Mouse (Mus musculus): Measurements from ENCODE around the gene Cyth4. TPM values are rescaled to one million over a fixed set of nuclear protein-coding genes. Genes with fewer than 3 reads are reported as not detected.

The Cyth4 gene
- polyA plus RNA-seq, 1 experiment from 2014 or later, result 6.2 TPM

DNA sequence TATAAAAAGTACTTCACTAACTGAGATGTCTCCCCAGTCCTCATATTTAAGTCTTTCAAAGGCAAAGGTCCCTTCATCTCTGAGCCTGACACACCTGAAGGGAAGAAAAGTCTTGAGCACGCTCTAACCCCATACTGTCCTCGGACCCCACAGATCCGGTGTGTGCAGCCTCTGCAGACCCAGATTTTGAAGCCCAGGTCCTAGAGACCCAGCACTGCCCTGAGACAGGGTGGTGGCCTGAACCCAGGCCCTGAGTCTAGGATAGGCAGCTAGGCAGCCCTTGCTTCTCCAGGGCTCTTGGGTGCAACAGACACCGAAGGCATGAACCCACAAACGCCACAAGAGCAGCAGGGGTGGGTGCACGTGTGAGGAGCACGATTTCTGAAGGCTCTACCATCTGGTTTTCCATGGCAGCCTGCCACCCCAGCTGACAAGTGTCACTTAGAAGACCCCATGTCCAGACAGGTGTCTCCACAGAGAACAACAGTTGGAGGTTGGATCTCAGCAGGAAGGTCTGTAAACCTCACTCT, 2.9 kb upstream of the Cyth4 start:
- Histone ChIP-seq H3K4me1 (ENCODE audit: control insufficient read depth, insufficient read depth, low read depth, low read length) (no peaks in the 10 kb centered on the region), H3K4me3 (ENCODE audit: low read length) (no peak overlapping the region), H3K27me3 (replicated peaks; ENCODE audit: control insufficient read depth, insufficient read depth, low read length) (no peaks in the 10 kb centered on the region), H3K4me2 (ENCODE audit: low read length) (no peak overlapping the region), H3K27ac (ENCODE audit: low read depth, low read length) (no peak overlapping the region), H3K36me3 (ENCODE audit: control insufficient read depth, insufficient read depth, low read length) (no peaks in the 10 kb centered on the region), H3K9me3 (ENCODE audit: control insufficient read depth, low read length) (no peaks in the 10 kb centered on the region), H3K9ac (ENCODE audit: low read depth, low read length) (no peak overlapping the region)
- WGBS, result 88% methylated on average over 7 of the region's 7 CpGs
- no peak for ATAC-seq

DNA sequence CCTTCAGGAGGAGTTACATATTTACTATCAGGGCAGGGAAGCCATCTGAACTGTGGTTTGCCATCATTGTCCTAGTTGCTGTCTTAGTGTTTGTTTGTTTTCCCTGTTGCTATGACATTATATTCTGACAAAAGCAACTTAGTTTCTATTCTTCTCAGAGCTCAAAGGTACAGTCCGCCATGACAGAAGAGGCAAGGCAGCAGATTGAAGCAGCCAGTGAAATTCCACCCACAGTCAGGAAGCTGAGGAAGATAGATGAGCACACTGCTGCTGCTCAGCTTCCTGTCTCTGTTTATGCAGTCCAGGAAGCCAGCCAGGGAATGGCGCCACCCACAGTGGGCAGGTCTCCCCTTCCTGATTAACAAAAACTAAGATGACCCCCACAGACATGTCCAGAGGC, 2.0 kb upstream of the Cyth4 start:
- Histone ChIP-seq H3K27ac (ENCODE audit: low read depth, low read length) (no peak overlapping the region), H3K4me1 (ENCODE audit: control insufficient read depth, insufficient read depth, low read depth, low read length) (no peaks in the 10 kb centered on the region), H3K9ac (ENCODE audit: low read depth, low read length) (no peak overlapping the region), H3K27me3 (replicated peaks; ENCODE audit: control insufficient read depth, insufficient read depth, low read length) (no peaks in the 10 kb centered on the region), H3K4me3 (ENCODE audit: low read length) (no peak overlapping the region), H3K4me2 (ENCODE audit: low read length) (no peak overlapping the region), H3K9me3 (ENCODE audit: control insufficient read depth, low read length) (no peaks in the 10 kb centered on the region), H3K36me3 (ENCODE audit: control insufficient read depth, insufficient read depth, low read length) (no peaks in the 10 kb centered on the region)
- ATAC-seq, result no peak
- 90% methylated on average over 2 of the region's 2 CpGs for WGBS

DNA sequence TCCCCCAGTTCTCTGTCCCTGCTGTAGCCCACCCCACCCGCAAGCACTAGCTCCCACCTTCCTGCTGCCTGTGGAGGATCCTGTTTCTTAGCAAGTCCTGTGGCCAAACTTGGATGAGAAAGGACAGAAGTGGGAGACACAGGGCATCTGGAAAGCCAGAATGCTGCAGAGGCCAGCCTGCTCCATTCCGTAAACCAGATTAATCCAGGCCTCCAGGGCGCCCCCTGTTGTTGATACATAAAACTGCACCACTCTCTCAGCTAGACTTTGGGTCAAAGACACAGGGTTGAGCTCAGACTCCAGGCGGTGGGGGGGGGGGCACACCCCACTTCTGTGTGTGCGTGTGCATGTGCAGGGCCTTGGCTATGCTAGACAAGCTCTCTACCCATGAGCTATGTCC, 1.4 kb upstream of the Cyth4 start:
- H3K4me1 ChIP-seq (ENCODE audit: control insufficient read depth, insufficient read depth, low read depth, low read length), result no peaks in the 10 kb centered on the region
- no peak overlapping the region for H3K4me2 ChIP-seq (ENCODE audit: low read length)
- H3K9me3 ChIP-seq (ENCODE audit: control insufficient read depth, low read length), result no peaks in the 10 kb centered on the region
- no peak for ATAC-seq
- no peaks in the 10 kb centered on the region for H3K36me3 ChIP-seq (ENCODE audit: control insufficient read depth, insufficient read depth, low read length)
- H3K27ac ChIP-seq (ENCODE audit: low read depth, low read length), result no peak overlapping the region
- no peaks in the 10 kb centered on the region for H3K27me3 ChIP-seq (replicated peaks; ENCODE audit: control insufficient read depth, insufficient read depth, low read length)
- no peak overlapping the region for H3K9ac ChIP-seq (ENCODE audit: low read depth, low read length)
- 79% methylated on average over 5 of the region's 5 CpGs for WGBS
- no peak overlapping the region for H3K4me3 ChIP-seq (ENCODE audit: low read length)

DNA sequence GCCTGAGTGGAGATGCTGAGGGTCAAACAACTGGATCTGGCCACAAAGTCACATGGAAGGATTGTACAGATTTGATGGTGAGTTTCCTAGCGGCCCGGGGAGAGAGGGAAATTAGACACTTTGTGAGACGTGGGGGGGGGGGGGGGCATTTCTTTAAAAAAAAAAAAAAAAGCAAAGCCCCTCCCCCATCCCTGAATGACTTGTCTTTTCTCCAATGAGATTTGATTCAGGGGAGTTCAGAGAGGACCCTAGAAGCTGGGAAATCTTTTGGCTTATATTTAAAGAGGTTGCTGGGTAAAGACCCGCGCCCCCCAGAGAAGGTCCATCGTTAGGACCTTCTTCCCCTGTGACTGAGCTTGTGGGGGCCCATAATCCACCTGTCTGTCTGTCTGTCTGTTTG, 343 bp upstream of the Cyth4 start:
- Histone ChIP-seq H3K27me3 (replicated peaks; ENCODE audit: control insufficient read depth, insufficient read depth, low read length) (no peaks in the 10 kb centered on the region), H3K9me3 (ENCODE audit: control insufficient read depth, low read length) (no peaks in the 10 kb centered on the region), H3K4me1 (ENCODE audit: control insufficient read depth, insufficient read depth, low read depth, low read length) (no peaks in the 10 kb centered on the region), H3K9ac (ENCODE audit: low read depth, low read length) (no peak overlapping the region), H3K4me3 (ENCODE audit: low read length) (no peak overlapping the region), H3K27ac (ENCODE audit: low read depth, low read length) (no peak overlapping the region), H3K4me2 (ENCODE audit: low read length) (no peak overlapping the region), H3K36me3 (ENCODE audit: control insufficient read depth, insufficient read depth, low read length) (no peaks in the 10 kb centered on the region)
- no peak for ATAC-seq
- WGBS, result 85% methylated on average over 6 of the region's 6 CpGs

DNA sequence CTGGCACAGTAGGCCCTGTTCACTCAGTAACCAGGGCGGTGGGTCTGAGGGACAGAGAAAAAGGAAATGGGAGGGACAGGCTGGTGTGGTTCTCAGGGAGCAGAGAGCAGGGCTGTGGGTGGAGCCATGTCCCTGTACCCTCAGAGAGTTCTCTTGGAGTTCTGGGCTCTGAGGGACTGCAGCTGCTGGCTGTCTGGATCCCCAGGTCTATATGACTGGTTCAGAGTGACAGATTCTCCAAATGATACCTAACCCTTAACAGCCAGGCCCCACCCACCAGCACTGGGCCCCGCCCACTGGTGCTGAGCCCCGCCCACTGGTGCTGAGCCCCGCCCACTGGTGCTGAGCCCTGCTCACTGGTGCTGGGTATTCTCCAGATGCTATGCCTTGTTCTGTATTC, 882 bp downstream of the Cyth4 start:
- 68% methylated on average over 4 of the region's 4 CpGs for WGBS
- no peak for ATAC-seq
- H3K9me3 ChIP-seq (ENCODE audit: control insufficient read depth, low read length), result no peaks in the 10 kb centered on the region
- H3K4me1 ChIP-seq (ENCODE audit: control insufficient read depth, insufficient read depth, low read depth, low read length), result no peaks in the 10 kb centered on the region
- H3K36me3 ChIP-seq (ENCODE audit: control insufficient read depth, insufficient read depth, low read length), result no peaks in the 10 kb centered on the region
- no peak overlapping the region for H3K4me3 ChIP-seq (ENCODE audit: low read length)
- H3K9ac ChIP-seq (ENCODE audit: low read depth, low read length), result no peak overlapping the region
- H3K27ac ChIP-seq (ENCODE audit: low read depth, low read length), result no peak overlapping the region
- no peak overlapping the region for H3K4me2 ChIP-seq (ENCODE audit: low read length)
- no peaks in the 10 kb centered on the region for H3K27me3 ChIP-seq (replicated peaks; ENCODE audit: control insufficient read depth, insufficient read depth, low read length)

DNA sequence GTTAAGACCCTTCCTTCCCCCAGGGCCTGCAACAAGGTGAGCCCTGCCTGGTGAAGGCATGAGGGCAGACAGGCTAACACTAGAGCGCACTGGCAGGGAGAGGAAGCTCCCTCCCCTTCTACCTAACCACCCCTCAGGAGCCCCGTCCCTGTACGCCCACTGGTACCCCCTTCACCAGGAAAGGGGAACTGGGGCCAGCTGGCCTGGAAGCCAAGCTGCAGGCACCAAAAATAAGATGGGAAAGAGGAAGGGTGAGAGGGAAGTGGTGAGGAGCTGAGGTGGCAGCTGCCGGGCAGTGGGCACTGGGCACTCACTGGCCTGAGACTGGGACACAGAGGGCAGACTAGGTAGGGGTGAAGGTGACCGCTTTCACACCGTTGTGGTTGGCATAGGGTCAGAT, 2.3 kb downstream of the Cyth4 start:
- Histone ChIP-seq H3K36me3 (ENCODE audit: control insufficient read depth, insufficient read depth, low read length) (no peaks in the 10 kb centered on the region), H3K27me3 (replicated peaks; ENCODE audit: control insufficient read depth, insufficient read depth, low read length) (no peaks in the 10 kb centered on the region), H3K9ac (ENCODE audit: low read depth, low read length) (no peak overlapping the region), H3K4me3 (ENCODE audit: low read length) (no peak overlapping the region), H3K9me3 (ENCODE audit: control insufficient read depth, low read length) (no peaks in the 10 kb centered on the region), H3K4me1 (ENCODE audit: control insufficient read depth, insufficient read depth, low read depth, low read length) (no peaks in the 10 kb centered on the region), H3K4me2 (ENCODE audit: low read length) (no peak overlapping the region), H3K27ac (ENCODE audit: low read depth, low read length) (no peak overlapping the region)
- no peak for ATAC-seq
- 84% methylated on average over 6 of the region's 6 CpGs for WGBS

DNA sequence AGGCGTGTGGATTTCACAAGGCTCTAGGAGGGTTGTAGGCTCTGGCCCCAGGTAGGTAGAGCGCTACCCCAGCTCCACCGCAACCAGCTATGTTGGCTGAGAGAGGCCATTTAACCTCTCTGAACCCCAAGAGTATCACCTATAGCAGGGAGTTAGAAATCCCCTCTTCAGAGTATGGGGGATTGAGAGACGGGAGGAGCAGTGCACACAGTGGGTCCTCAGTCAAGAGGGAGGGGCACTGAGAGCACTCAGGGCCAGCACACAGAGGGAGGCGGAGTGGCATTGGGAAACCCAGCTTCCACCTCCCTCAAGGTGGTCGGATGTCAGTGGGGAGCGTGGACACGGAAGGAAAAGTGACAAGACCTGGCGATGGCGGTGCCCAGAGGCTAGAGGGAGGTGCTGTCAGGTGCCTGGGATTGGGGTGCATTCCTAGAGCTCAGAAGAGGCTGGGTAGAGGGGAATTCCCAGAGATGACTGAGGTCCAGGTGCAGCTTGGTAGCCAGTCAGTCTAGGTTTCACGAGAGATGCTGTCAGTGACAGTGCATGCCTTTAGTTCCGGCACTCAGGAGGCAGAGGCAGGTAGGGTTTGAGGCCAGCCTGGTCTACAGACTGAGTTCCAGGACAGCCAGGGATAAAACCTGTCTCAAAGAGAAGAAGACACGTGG, 2.8 kb downstream of the Cyth4 start:
- 86% methylated on average over 13 of the region's 13 CpGs for WGBS
- ATAC-seq, result no peak
- Histone ChIP-seq H3K36me3 (ENCODE audit: control insufficient read depth, insufficient read depth, low read length) (no peaks in the 10 kb centered on the region), H3K4me1 (ENCODE audit: control insufficient read depth, insufficient read depth, low read depth, low read length) (no peaks in the 10 kb centered on the region), H3K9ac (ENCODE audit: low read depth, low read length) (no peak overlapping the region), H3K4me3 (ENCODE audit: low read length) (no peak overlapping the region), H3K4me2 (ENCODE audit: low read length) (no peak overlapping the region), H3K27me3 (replicated peaks; ENCODE audit: control insufficient read depth, insufficient read depth, low read length) (no peaks in the 10 kb centered on the region), H3K27ac (ENCODE audit: low read depth, low read length) (no peak overlapping the region), H3K9me3 (ENCODE audit: control insufficient read depth, low read length) (no peaks in the 10 kb centered on the region)

DNA sequence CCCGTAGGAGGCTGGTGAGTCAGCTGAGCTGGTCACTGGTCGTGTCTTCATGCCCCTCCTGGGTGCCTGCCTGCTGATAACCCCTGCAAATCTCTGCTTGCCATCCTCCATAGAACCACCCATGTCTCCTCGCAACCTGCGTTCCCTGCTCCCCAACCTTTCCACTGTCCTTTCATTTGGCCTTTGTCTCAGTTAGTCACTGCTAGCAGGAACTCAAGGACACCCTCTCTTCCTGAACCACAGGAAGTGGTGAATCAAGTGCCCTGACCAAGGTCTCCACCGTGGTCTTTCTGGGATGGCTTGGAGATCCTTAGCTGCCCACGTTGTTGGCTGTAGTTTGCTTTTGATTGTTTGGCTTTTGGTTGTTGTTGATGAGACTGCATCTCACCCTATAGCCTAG, 4.3 kb downstream of the Cyth4 start:
- Histone ChIP-seq H3K4me1 (ENCODE audit: control insufficient read depth, insufficient read depth, low read depth, low read length) (peaks cover 8% of the 10 kb centered on the region), H3K4me2 (ENCODE audit: low read length) (no peak overlapping the region), H3K36me3 (ENCODE audit: control insufficient read depth, insufficient read depth, low read length) (no peaks in the 10 kb centered on the region), H3K4me3 (ENCODE audit: low read length) (no peak overlapping the region), H3K9me3 (ENCODE audit: control insufficient read depth, low read length) (no peaks in the 10 kb centered on the region), H3K27me3 (replicated peaks; ENCODE audit: control insufficient read depth, insufficient read depth, low read length) (no peaks in the 10 kb centered on the region), H3K27ac (ENCODE audit: low read depth, low read length) (no peak overlapping the region), H3K9ac (ENCODE audit: low read depth, low read length) (no peak overlapping the region)
- no peak for ATAC-seq
- 83% methylated on average over 6 of the region's 6 CpGs for WGBS

DNA sequence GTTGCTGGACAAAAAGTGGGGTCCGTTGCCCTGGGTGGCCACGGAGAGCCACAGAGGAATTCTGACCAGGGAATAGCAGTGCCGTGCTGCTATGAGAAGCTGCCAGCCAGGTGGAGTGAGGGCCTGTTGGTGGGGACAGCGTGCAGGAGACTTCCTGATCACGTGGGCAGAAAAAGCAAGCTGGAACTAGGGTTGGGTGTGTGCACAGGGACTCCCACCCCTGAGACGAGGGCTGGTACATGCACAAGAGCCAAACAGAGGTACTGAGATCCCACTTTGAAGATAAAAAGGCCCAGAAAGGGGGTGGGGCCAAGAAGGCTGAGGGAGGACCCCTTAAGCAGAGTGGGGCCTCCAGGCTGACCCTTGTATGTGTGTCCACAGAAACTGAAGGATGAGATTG, 7.4 kb downstream of the Cyth4 start:
- no peak overlapping the region for H3K27ac ChIP-seq (ENCODE audit: low read depth, low read length)
- no peak overlapping the region for H3K4me2 ChIP-seq (ENCODE audit: low read length)
- H3K9ac ChIP-seq (ENCODE audit: low read depth, low read length), result no peak overlapping the region
- 72% methylated on average over 6 of the region's 6 CpGs for WGBS
- ATAC-seq, result no peak
- H3K9me3 ChIP-seq (ENCODE audit: control insufficient read depth, low read length), result no peaks in the 10 kb centered on the region
- no peak overlapping the region for H3K4me3 ChIP-seq (ENCODE audit: low read length)
- no peaks in the 10 kb centered on the region for H3K36me3 ChIP-seq (ENCODE audit: control insufficient read depth, insufficient read depth, low read length)
- H3K27me3 ChIP-seq (replicated peaks; ENCODE audit: control insufficient read depth, insufficient read depth, low read length), result no peaks in the 10 kb centered on the region
- peaks cover 10% of the 10 kb centered on the region for H3K4me1 ChIP-seq (ENCODE audit: control insufficient read depth, insufficient read depth, low read depth, low read length)

All from hindbrain, embryonic 16.5 days (tissue).